Mouse (Mus musculus): ENCODE data around the gene Scrg1.
"Not testable (repeated sequence)": the region's sequence is repeated elsewhere in the genome, so short reads cannot be mapped to it uniquely, and the experiment has no call there.

Gene Scrg1

GRCm38 (mm10) chr8:57455765-57456164 lies at the start of gene Scrg1:
TSS of gene Scrg1 (plus strand) at chr8:57455923.
- in situ Hi-C loops (cut with MboI, MseI), result no loop called here

- in situ Hi-C loops (cut with MboI, MseI), result no loop called here
Observed at GRCm38 (mm10) chr8:57406366-57406765, 49.4 kb upstream of the Scrg1 start.

GRCm38 (mm10) chr8:57409333-57409732 lies 46.4 kb upstream of the Scrg1 start:
- in situ Hi-C loops (cut with MboI, MseI), result no loop called here

GRCm38 (mm10) chr8:57409779-57410472 lies 45.8 kb upstream of the Scrg1 start:
- in situ Hi-C loops (cut with MboI, MseI), result no loop called here

GRCm38 (mm10) chr8:57410473-57410863 lies 45.3 kb upstream of the Scrg1 start:
- in situ Hi-C loops (cut with MboI, MseI), result no loop called here

GRCm38 (mm10) chr8:57411366-57411765 lies 44.4 kb upstream of the Scrg1 start:
- in situ Hi-C loops (cut with MboI, MseI), result no loop called here

GRCm38 (mm10) chr8:57416827-57417226 lies 38.9 kb upstream of the Scrg1 start:
- in situ Hi-C loops (cut with MboI, MseI), result loop anchor here (5.0 kb wide), 1 partner anchor 70 kb away; no protein-coding TSS in a partner anchor

GRCm38 (mm10) chr8:57426074-57426473 lies 29.6 kb upstream of the Scrg1 start:
- in situ Hi-C loops (cut with MboI, MseI), result no loop called here

GRCm38 (mm10) chr8:57427581-57428366 lies 27.9 kb upstream of the Scrg1 start:
- in situ Hi-C loops (cut with MboI, MseI), result no loop called here

GRCm38 (mm10) chr8:57428566-57428965 lies 27.2 kb upstream of the Scrg1 start:
- in situ Hi-C loops (cut with MboI, MseI), result no loop called here

- in situ Hi-C loops (cut with MboI, MseI), result no loop called here
Observed at GRCm38 (mm10) chr8:57429166-57429887, 26.4 kb upstream of the Scrg1 start.

GRCm38 (mm10) chr8:57429888-57430274 lies 25.8 kb upstream of the Scrg1 start:
- in situ Hi-C loops (cut with MboI, MseI), result loop anchor here (5.0 to 10.0 kb wide), 4 partner anchors 55 to 367 kb away; partner anchors contain the start of gene Sap30

GRCm38 (mm10) chr8:57430901-57431300 lies 24.8 kb upstream of the Scrg1 start:
- in situ Hi-C loops (cut with MboI, MseI), result loop anchor here (5.0 to 10.0 kb wide), 4 partner anchors 54 to 366 kb away; partner anchors contain the start of gene Sap30

- in situ Hi-C loops (cut with MboI, MseI), result loop anchor here (5.0 to 10.0 kb wide), 4 partner anchors 52 to 364 kb away; partner anchors contain the start of gene Sap30
Observed at GRCm38 (mm10) chr8:57432802-57433201, 22.9 kb upstream of the Scrg1 start.

GRCm38 (mm10) chr8:57435768-57436436 lies 19.8 kb upstream of the Scrg1 start:
- in situ Hi-C loops (cut with MboI, MseI), result loop anchor here (10.0 kb wide), 1 partner anchor 49 kb away; the partner anchor contains the start of gene Sap30

GRCm38 (mm10) chr8:57436437-57436796 lies 19.3 kb upstream of the Scrg1 start:
- in situ Hi-C loops (cut with MboI, MseI), result loop anchor here (10.0 kb wide), 1 partner anchor 48 kb away; the partner anchor contains the start of gene Sap30

GRCm38 (mm10) chr8:57441131-57441530 lies 14.6 kb upstream of the Scrg1 start:
- in situ Hi-C loops (cut with MboI, MseI), result no loop called here

- in situ Hi-C loops (cut with MboI, MseI), result no loop called here
Observed at GRCm38 (mm10) chr8:57441556-57441955, 14.2 kb upstream of the Scrg1 start.

- in situ Hi-C loops (cut with MboI, MseI), result no loop called here
Observed at GRCm38 (mm10) chr8:57443289-57443688, 12.4 kb upstream of the Scrg1 start.

- in situ Hi-C loops (cut with MboI, MseI), result not testable (repeated sequence)
Observed at GRCm38 (mm10) chr8:57445901-57446300, 9.8 kb upstream of the Scrg1 start.

GRCm38 (mm10) chr8:57450726-57451125 lies 5.0 kb upstream of the Scrg1 start:
- in situ Hi-C loops (cut with MboI, MseI), result no loop called here

All from T-helper 2 cell (primary cell).